Mouse (Mus musculus) intestine, embryonic 15.5 days (tissue): ENCODE measurements around the gene Dph5. TPM values are rescaled to one million over a fixed set of nuclear protein-coding genes. Genes with fewer than 3 reads are reported as not detected.
A peak's percentile ranks its signal among the peaks of the same experiment; 100 is the strongest.
"Not testable (repeated sequence)": the region's sequence is repeated elsewhere in the genome, so short reads cannot be mapped to it uniquely, and the experiment has no call there.

Experiments used
- ATAC-seq: fragments of 200-750 bp; cut with Nextera tagmentation; 2 replicates; pipeline ENCODE4 v1.8.0; 2017; ENCODE audit warnings: moderate TSS enrichment, moderate library complexity
- H3K27ac ChIP-seq: fragments of 300-500 bp; sonication (generic); 2 replicates; pipeline ENCODE4 v1.5.1; 2015; ENCODE audit warnings: mild to moderate bottlenecking, inconsistent platforms
- H3K27me3 ChIP-seq: fragments of 300-500 bp; sonication (generic); replicated peaks from 2 replicates; pipeline ENCODE4 v1.6.1; 2015; ENCODE audit warnings: inconsistent platforms
- H3K36me3 ChIP-seq: fragments of 300-500 bp; sonication (generic); 2 replicates; pipeline ENCODE4 v1.6.1; 2015; ENCODE audit warnings: inconsistent platforms
- H3K4me1 ChIP-seq: fragments of 300-500 bp; sonication (generic); replicated peaks from 2 replicates; pipeline ENCODE4 v1.6.1; 2015; ENCODE audit warnings: inconsistent platforms
- H3K4me2 ChIP-seq: fragments of 300-500 bp; sonication (generic); replicated peaks from 2 replicates; pipeline ENCODE4 v1.6.1; 2015; ENCODE audit warnings: mild to moderate bottlenecking, inconsistent platforms
- H3K4me3 ChIP-seq: fragments of 300-500 bp; sonication (generic); replicated peaks from 2 replicates; pipeline ENCODE4 v1.5.1; 2015; ENCODE audit warnings: inconsistent platforms
- H3K9ac ChIP-seq: fragments of 300-500 bp; sonication (generic); 2 replicates; pipeline ENCODE4 v1.6.1; 2015; ENCODE audit warnings: inconsistent platforms
- H3K9me3 ChIP-seq: fragments of 300-500 bp; sonication (generic); 2 replicates; pipeline ENCODE4 v1.6.1; 2016; ENCODE audit warnings: inconsistent platforms
- WGBS: fragments of 180-500 bp; shearing (Covaris S2); methylation state at CpG from one replicate; pipeline ENCODE4 v1.1.7; 2015; 5-methylcytosine and 5-hydroxymethylcytosine counted together
- polyA plus RNA-seq: library from polyadenylated mRNA; unstranded; fragments of >200 nt; fragmentation: Nextera tagmentation; extraction: Ambion mirVana; gene quantifications from 2 replicates; pipeline ENCODE4 v1.2.1, GENCODE M21; 2015

Dph5 gene
- polyA plus RNA-seq, 1 experiment from 2014 or later: 30.2 TPM

- H3K4me1 ChIP-seq, H3K36me3 ChIP-seq, H3K4me3 ChIP-seq, H3K9ac ChIP-seq, H3K27ac ChIP-seq, H3K9me3 ChIP-seq, H3K27me3 ChIP-seq, ATAC-seq, H3K4me2 ChIP-seq: not testable (repeated sequence)
- WGBS: 86% methylated on average over 1 of the region's 1 CpGs
Measured at GRCm38 (mm10) chr3:115860780-115861179, 26.9 kb upstream of the Dph5 start.

- Histone ChIP-seq H3K9me3 (no peaks in the 10 kb centered on the region), H3K27ac (no peak overlapping the region), H3K4me1 (no peaks in the 10 kb centered on the region), H3K4me2 (no peak overlapping the region), H3K27me3 (no peaks in the 10 kb centered on the region), H3K9ac (no peak overlapping the region), H3K36me3 (no peaks in the 10 kb centered on the region), H3K4me3 (no peak overlapping the region)
- WGBS: 76% methylated on average over 4 of the region's 4 CpGs
- ATAC-seq: no peak
Measured at GRCm38 (mm10) chr3:115863487-115863886, 24.1 kb upstream of the Dph5 start.

- H3K9ac ChIP-seq: no peak overlapping the region
- ATAC-seq: peak; percentile 78
- WGBS: 39% methylated on average over 4 of the region's 4 CpGs
- no peaks in the 10 kb centered on the region for H3K36me3 ChIP-seq
- peak overlapping the region; percentile 45 for H3K27ac ChIP-seq
- H3K9me3 ChIP-seq: no peaks in the 10 kb centered on the region
- H3K27me3 ChIP-seq: no peaks in the 10 kb centered on the region
- H3K4me1 ChIP-seq: no peaks in the 10 kb centered on the region
- H3K4me3 ChIP-seq: no peak overlapping the region
- H3K4me2 ChIP-seq: no peak overlapping the region
Measured at GRCm38 (mm10) chr3:115867150-115867549, 20.5 kb upstream of the Dph5 start.

- Histone ChIP-seq H3K27me3 (no peaks in the 10 kb centered on the region), H3K27ac (no peak overlapping the region), H3K36me3 (no peaks in the 10 kb centered on the region), H3K9me3 (no peaks in the 10 kb centered on the region), H3K4me3 (no peak overlapping the region), H3K4me2 (no peak overlapping the region), H3K4me1 (no peaks in the 10 kb centered on the region), H3K9ac (no peak overlapping the region)
- 40% methylated on average over 1 of the region's 1 CpGs for WGBS
- ATAC-seq: no peak
Measured at GRCm38 (mm10) chr3:115867901-115868300, 19.7 kb upstream of the Dph5 start.

GRCm38 (mm10) chr3:115869360-115869759, 18.3 kb upstream of the Dph5 start:
- H3K4me3 ChIP-seq: no peak overlapping the region
- no peak overlapping the region for H3K9ac ChIP-seq
- H3K27me3 ChIP-seq: no peaks in the 10 kb centered on the region
- no peaks in the 10 kb centered on the region for H3K4me1 ChIP-seq
- H3K36me3 ChIP-seq: no peaks in the 10 kb centered on the region
- no peak for ATAC-seq
- no peaks in the 10 kb centered on the region for H3K9me3 ChIP-seq
- no peak overlapping the region for H3K4me2 ChIP-seq
- 56% methylated on average over 2 of the region's 2 CpGs for WGBS
- H3K27ac ChIP-seq: no peak overlapping the region

GRCm38 (mm10) chr3:115875551-115875950, 12.1 kb upstream of the Dph5 start:
- WGBS: 41% methylated on average over 6 of the region's 6 CpGs
- ATAC-seq: no peak

GRCm38 (mm10) chr3:115877133-115877532, 10.5 kb upstream of the Dph5 start:
- no peaks in the 10 kb centered on the region for H3K4me1 ChIP-seq
- ATAC-seq: no peak
- H3K4me2 ChIP-seq: no peak overlapping the region
- WGBS: 82% methylated on average over 1 of the region's 1 CpGs
- no peaks in the 10 kb centered on the region for H3K9me3 ChIP-seq
- no peak overlapping the region for H3K9ac ChIP-seq
- no peak overlapping the region for H3K27ac ChIP-seq
- no peaks in the 10 kb centered on the region for H3K27me3 ChIP-seq
- H3K36me3 ChIP-seq: no peaks in the 10 kb centered on the region
- no peak overlapping the region for H3K4me3 ChIP-seq

More at GRCm38 (mm10) chr3:115875551-115875950, 12.1 kb upstream of the Dph5 start:
- no peak overlapping the region for H3K4me3 ChIP-seq
- no peak overlapping the region for H3K4me2 ChIP-seq
- no peaks in the 10 kb centered on the region for H3K36me3 ChIP-seq
- no peak overlapping the region for H3K27ac ChIP-seq
- H3K27me3 ChIP-seq: no peaks in the 10 kb centered on the region
- H3K9me3 ChIP-seq: no peaks in the 10 kb centered on the region
- no peak overlapping the region for H3K9ac ChIP-seq
- no peaks in the 10 kb centered on the region for H3K4me1 ChIP-seq

- no peaks in the 10 kb centered on the region for H3K36me3 ChIP-seq
- no peak overlapping the region for H3K27ac ChIP-seq
- H3K27me3 ChIP-seq: no peaks in the 10 kb centered on the region
- 80% methylated on average over 1 of the region's 1 CpGs for WGBS
- H3K4me3 ChIP-seq: no peak overlapping the region
- H3K4me1 ChIP-seq: no peaks in the 10 kb centered on the region
- ATAC-seq: no peak
- H3K9ac ChIP-seq: no peak overlapping the region
- no peak overlapping the region for H3K4me2 ChIP-seq
- no peaks in the 10 kb centered on the region for H3K9me3 ChIP-seq
Measured at GRCm38 (mm10) chr3:115884086-115884485, 3.6 kb upstream of the Dph5 start.

- peak overlapping the region; percentile 78 for H3K4me2 ChIP-seq
- H3K36me3 ChIP-seq: no peaks in the 10 kb centered on the region
- peak; percentile 63 for ATAC-seq
- H3K27ac ChIP-seq: no peak overlapping the region
- WGBS: 5% methylated on average over 21 of the region's 21 CpGs
- peak overlapping the region; percentile 70 for H3K9ac ChIP-seq
- peak overlapping the region; percentile 85 for H3K4me3 ChIP-seq
- H3K9me3 ChIP-seq: no peaks in the 10 kb centered on the region
- H3K27me3 ChIP-seq: no peaks in the 10 kb centered on the region
- H3K4me1 ChIP-seq: no peaks in the 10 kb centered on the region
Measured at GRCm38 (mm10) chr3:115888310-115889106, 871 bp downstream of the Dph5 start.

- Histone ChIP-seq H3K4me2 (no peak overlapping the region), H3K9me3 (no peaks in the 10 kb centered on the region), H3K4me3 (no peak overlapping the region), H3K27ac (no peak overlapping the region), H3K27me3 (no peaks in the 10 kb centered on the region), H3K9ac (no peak overlapping the region), H3K36me3 (no peaks in the 10 kb centered on the region), H3K4me1 (no peaks in the 10 kb centered on the region)
- 83% methylated on average over 4 of the region's 4 CpGs for WGBS
- ATAC-seq: no peak
Measured at GRCm38 (mm10) chr3:115892341-115892740, 4.7 kb downstream of the Dph5 start.

GRCm38 (mm10) chr3:115893166-115893565, 5.5 kb downstream of the Dph5 start:
- H3K4me2 ChIP-seq: no peak overlapping the region
- H3K4me1 ChIP-seq: no peaks in the 10 kb centered on the region
- H3K9ac ChIP-seq: no peak overlapping the region
- H3K27me3 ChIP-seq: no peaks in the 10 kb centered on the region
- H3K27ac ChIP-seq: no peak overlapping the region
- 83% methylated on average over 2 of the region's 2 CpGs for WGBS
- H3K4me3 ChIP-seq: no peak overlapping the region
- no peaks in the 10 kb centered on the region for H3K36me3 ChIP-seq
- ATAC-seq: no peak
- no peaks in the 10 kb centered on the region for H3K9me3 ChIP-seq

- Histone ChIP-seq H3K4me1 (no peaks in the 10 kb centered on the region), H3K4me2 (no peak overlapping the region), H3K27ac (no peak overlapping the region), H3K4me3 (no peak overlapping the region), H3K9me3 (no peaks in the 10 kb centered on the region), H3K27me3 (no peaks in the 10 kb centered on the region), H3K9ac (no peak overlapping the region), H3K36me3 (no peaks in the 10 kb centered on the region)
- ATAC-seq: no peak
- WGBS: 85% methylated on average over 3 of the region's 3 CpGs
Measured at GRCm38 (mm10) chr3:115898354-115898948, 10.8 kb downstream of the Dph5 start.
